Mouse (Mus musculus) limb, embryonic 15.5 days (tissue): Measurements from ENCODE around the gene Fam43a. TPM values are rescaled to one million over a fixed set of nuclear protein-coding genes. Genes with fewer than 3 reads are reported as not detected.
A peak's percentile ranks its signal among the peaks of the same experiment; 100 is the strongest.

Source experiments
- ATAC-seq: fragments of 200-750 bp; cut with Nextera tagmentation; 2 replicates; pipeline ENCODE4 v1.8.0; 2017; ENCODE audit warnings: low read depth, moderate TSS enrichment; ENCODE audit not compliant: insufficient number of reproducible peaks, low FRiP score, low TSS enrichment
- H3K27ac ChIP-seq: fragments of 300-500 bp; sonication (generic); 2 replicates; pipeline ENCODE4 v1.5.1; 2015; ENCODE audit warnings: moderate library complexity, mild to moderate bottlenecking, inconsistent platforms
- H3K27me3 ChIP-seq: fragments of 300-500 bp; sonication (generic); 2 replicates; pipeline ENCODE4 v1.6.1; 2015; ENCODE audit warnings: inconsistent platforms
- H3K36me3 ChIP-seq: fragments of 300-500 bp; sonication (generic); 2 replicates; pipeline ENCODE4 v1.6.1; 2015; ENCODE audit warnings: inconsistent platforms
- H3K4me1 ChIP-seq: fragments of 300-500 bp; sonication (generic); 2 replicates; pipeline ENCODE4 v1.6.1; 2015; ENCODE audit warnings: inconsistent platforms
- H3K4me2 ChIP-seq: fragments of 300-500 bp; sonication (generic); 2 replicates; pipeline ENCODE4 v1.6.1; 2015; ENCODE audit warnings: mild to moderate bottlenecking, inconsistent platforms
- H3K4me3 ChIP-seq: fragments of 300-500 bp; sonication (generic); 2 replicates; pipeline ENCODE4 v1.5.1; 2015; ENCODE audit warnings: mild to moderate bottlenecking, inconsistent platforms
- H3K9ac ChIP-seq: fragments of 300-500 bp; sonication (generic); 2 replicates; pipeline ENCODE4 v1.6.1; 2015; ENCODE audit warnings: inconsistent platforms
- H3K9me3 ChIP-seq: fragments of 300-500 bp; sonication (generic); 2 replicates; pipeline ENCODE4 v1.6.1; 2016; ENCODE audit warnings: inconsistent platforms
- whole genome bisulfite sequencing: fragments of 180-500 bp; shearing (Covaris S2); methylation state at CpG from one replicate; pipeline ENCODE4 v1.1.7; 2015; 5-methylcytosine and 5-hydroxymethylcytosine counted together
- polyA plus RNA-seq: library from polyadenylated mRNA; unstranded; fragments of >200 nt; fragmentation: Nextera tagmentation; extraction: Ambion mirVana; gene quantifications from 2 replicates; pipeline ENCODE4 v1.2.1, GENCODE M21; 2015

Gene Fam43a
- 23.2 and 25.6 TPM in 2 replicates for polyA plus RNA-seq

GRCm38 (mm10) chr16:30599491-30600268 is at the start of gene Fam43a:
Gene Fam43a (plus strand): TSS chr16:30599723.
- Histone ChIP-seq H3K4me1 (peaks cover 43% of the 10 kb centered on the region), H3K9me3 (no peaks in the 10 kb centered on the region), H3K36me3 (no peaks in the 10 kb centered on the region), H3K27me3 (peaks cover 45% of the 10 kb centered on the region), H3K27ac (peak within 1 kb of the TSS; percentile 85), H3K4me2 (peak within 1 kb of the TSS; percentile 94), H3K9ac (peak within 1 kb of the TSS; percentile 78), H3K4me3 (peak within 1 kb of the TSS; percentile 80)
- WGBS = under 1% methylated on average over 63 of the region's 63 CpGs
- ATAC-seq = peak; percentile 66; the same call in 1 of the 2 replicates

GRCm38 (mm10) chr16:30549966-30550747 is 49.4 kb upstream of the Fam43a start:
- H3K27ac ChIP-seq = 0 out of 2 replicates have a peak overlapping the region, but pooled peaks have one; percentile 58
- peaks cover 14% of the 10 kb centered on the region for H3K36me3 ChIP-seq
- H3K4me1 ChIP-seq = peaks cover 29% of the 10 kb centered on the region
- H3K9ac ChIP-seq = peak overlapping the region; percentile 82
- peak overlapping the region; percentile 64 for H3K4me3 ChIP-seq
- under 1% methylated on average over 53 of the region's 63 CpGs for WGBS
- no peaks in the 10 kb centered on the region for H3K9me3 ChIP-seq
- H3K4me2 ChIP-seq = peak overlapping the region; percentile 87
- H3K27me3 ChIP-seq = no peaks in the 10 kb centered on the region
- peak; percentile 77; the same call in 1 of the 2 replicates for ATAC-seq

GRCm38 (mm10) chr16:30550748-30551192 is 48.8 kb upstream of the Fam43a start, which contains the start of gene Tmem44:
Gene Tmem44 (minus strand): TSS chr16:30550842.
- peak within 1 kb of the TSS; percentile 87 for H3K4me2 ChIP-seq
- ATAC-seq = no peak
- H3K4me1 ChIP-seq = peaks cover 29% of the 10 kb centered on the region
- 4% methylated on average over 14 of the region's 14 CpGs for WGBS
- H3K4me3 ChIP-seq = peak within 1 kb of the TSS; percentile 64
- H3K36me3 ChIP-seq = peaks cover 18% of the 10 kb centered on the region
- no peaks in the 10 kb centered on the region for H3K9me3 ChIP-seq
- no peaks in the 10 kb centered on the region for H3K27me3 ChIP-seq
- 0 out of 2 replicates have a peak within 1 kb of the TSS, but pooled peaks have one; percentile 58 for H3K27ac ChIP-seq
- H3K9ac ChIP-seq = peak within 1 kb of the TSS; percentile 82

GRCm38 (mm10) chr16:30552621-30553338 is 46.7 kb upstream of the Fam43a start:
- H3K4me2 ChIP-seq = no peak overlapping the region
- H3K27me3 ChIP-seq = no peaks in the 10 kb centered on the region
- H3K27ac ChIP-seq = peak overlapping the region; percentile 80
- peak; percentile 62 for ATAC-seq
- peaks cover 8% of the 10 kb centered on the region for H3K36me3 ChIP-seq
- WGBS = 34% methylated on average over 11 of the region's 11 CpGs
- peaks cover 29% of the 10 kb centered on the region for H3K4me1 ChIP-seq
- no peak overlapping the region for H3K4me3 ChIP-seq
- H3K9me3 ChIP-seq = peaks cover 13% of the 10 kb centered on the region; the same call in 1 of the 2 replicates
- no peak overlapping the region for H3K9ac ChIP-seq

DNA sequence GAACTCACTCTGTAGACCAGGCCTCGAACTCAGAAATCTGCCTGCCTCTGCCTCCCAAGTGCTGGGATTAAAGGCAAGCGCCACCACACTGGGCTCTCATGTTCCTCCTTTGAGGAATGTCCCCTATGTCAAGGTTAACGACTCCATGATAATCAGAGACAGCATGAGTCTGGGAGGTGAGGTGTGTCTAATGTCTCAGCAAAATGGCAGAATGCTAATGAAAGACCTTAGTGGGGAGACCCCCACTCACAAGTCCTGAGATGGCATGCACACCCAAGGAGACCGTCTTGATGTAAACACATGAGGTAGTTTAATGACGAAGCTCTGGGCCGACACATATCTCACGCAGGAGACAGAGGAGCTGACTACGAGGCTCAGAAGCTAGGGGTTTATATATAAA is 45.4 kb upstream of the Fam43a start:
- Histone ChIP-seq H3K36me3 (peaks cover 19% of the 10 kb centered on the region), H3K27ac (no peak overlapping the region), H3K4me1 (peaks cover 24% of the 10 kb centered on the region), H3K27me3 (no peaks in the 10 kb centered on the region), H3K9me3 (peaks cover 13% of the 10 kb centered on the region; the same call in 1 of the 2 replicates), H3K9ac (no peak overlapping the region), H3K4me3 (no peak overlapping the region), H3K4me2 (no peak overlapping the region)
- 96% methylated on average over 8 of the region's 8 CpGs for WGBS
- ATAC-seq = no peak

DNA sequence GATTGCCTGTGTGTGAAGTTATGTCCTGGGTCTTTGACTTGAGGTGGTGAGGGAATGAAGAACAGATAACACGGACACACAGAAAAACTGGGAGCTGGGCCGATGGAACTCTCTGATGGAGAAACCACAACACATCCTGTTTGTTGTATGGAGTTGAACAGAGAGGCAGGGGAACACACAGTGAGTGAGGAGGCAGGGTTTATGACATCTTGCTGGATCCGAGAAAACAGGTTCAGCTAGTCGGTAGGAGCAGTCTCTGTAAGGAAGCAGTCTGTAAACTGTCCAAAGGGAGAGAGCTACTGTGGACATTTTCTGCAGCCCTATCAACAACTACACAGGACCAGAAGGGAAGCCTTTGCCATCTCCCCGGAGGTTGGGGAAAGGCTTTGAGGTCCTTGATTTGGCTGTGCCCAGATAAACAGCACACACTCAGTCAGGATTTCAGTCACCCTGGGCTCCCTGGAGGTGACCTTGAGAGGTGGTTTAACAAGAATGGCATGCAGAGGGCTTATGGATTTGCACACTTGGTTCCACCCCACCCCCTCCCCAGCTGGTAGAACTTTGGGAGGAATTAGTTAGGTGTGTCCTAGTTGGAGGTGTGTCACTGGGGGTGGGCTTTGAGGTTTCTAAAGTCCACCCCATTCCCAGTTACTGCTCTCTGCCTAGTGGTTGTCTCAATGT is 40.1 kb upstream of the Fam43a start:
- no peak overlapping the region for H3K4me2 ChIP-seq
- H3K9me3 ChIP-seq = peaks cover 13% of the 10 kb centered on the region; the same call in 1 of the 2 replicates
- peaks cover 70% of the 10 kb centered on the region for H3K36me3 ChIP-seq
- no peak overlapping the region for H3K27ac ChIP-seq
- no peaks in the 10 kb centered on the region for H3K4me1 ChIP-seq
- no peak for ATAC-seq
- no peaks in the 10 kb centered on the region for H3K27me3 ChIP-seq
- no peak overlapping the region for H3K4me3 ChIP-seq
- H3K9ac ChIP-seq = no peak overlapping the region
- 85% methylated on average over 5 of the region's 5 CpGs for WGBS

- H3K27me3 ChIP-seq = no peaks in the 10 kb centered on the region
- peaks cover 13% of the 10 kb centered on the region; the same call in 1 of the 2 replicates for H3K9me3 ChIP-seq
- H3K36me3 ChIP-seq = peaks cover 74% of the 10 kb centered on the region
- no peak overlapping the region for H3K4me2 ChIP-seq
- no peaks in the 10 kb centered on the region for H3K4me1 ChIP-seq
- no peak overlapping the region for H3K27ac ChIP-seq
- no peak overlapping the region for H3K9ac ChIP-seq
- no peak for ATAC-seq
- 92% methylated on average over 4 of the region's 4 CpGs for WGBS
- H3K4me3 ChIP-seq = no peak overlapping the region
Observed at GRCm38 (mm10) chr16:30560601-30561000, 38.9 kb upstream of the Fam43a start.

- H3K36me3 ChIP-seq = peaks cover 93% of the 10 kb centered on the region
- no peaks in the 10 kb centered on the region for H3K9me3 ChIP-seq
- H3K27ac ChIP-seq = no peak overlapping the region
- H3K27me3 ChIP-seq = no peaks in the 10 kb centered on the region
- WGBS = 92% methylated on average over 6 of the region's 6 CpGs
- no peak for ATAC-seq
- no peaks in the 10 kb centered on the region for H3K4me1 ChIP-seq
- no peak overlapping the region for H3K4me2 ChIP-seq
- H3K9ac ChIP-seq = no peak overlapping the region
- no peak overlapping the region for H3K4me3 ChIP-seq
Observed at GRCm38 (mm10) chr16:30565631-30566030, 33.9 kb upstream of the Fam43a start.

GRCm38 (mm10) chr16:30570173-30570572 is 29.4 kb upstream of the Fam43a start:
- H3K36me3 ChIP-seq = peaks cover 87% of the 10 kb centered on the region

GRCm38 (mm10) chr16:30571378-30571777 is 28.1 kb upstream of the Fam43a start:
- H3K4me2 ChIP-seq = no peak overlapping the region
- H3K4me3 ChIP-seq = no peak overlapping the region
- no peak overlapping the region for H3K9ac ChIP-seq
- H3K9me3 ChIP-seq = no peaks in the 10 kb centered on the region
- no peak for ATAC-seq
- H3K27ac ChIP-seq = no peak overlapping the region
- H3K4me1 ChIP-seq = no peaks in the 10 kb centered on the region
- no peaks in the 10 kb centered on the region for H3K27me3 ChIP-seq
- 91% methylated on average over 5 of the region's 5 CpGs for WGBS
- peaks cover 92% of the 10 kb centered on the region for H3K36me3 ChIP-seq

More at GRCm38 (mm10) chr16:30570173-30570572, 29.4 kb upstream of the Fam43a start:
- no peak overlapping the region for H3K4me3 ChIP-seq
- H3K27me3 ChIP-seq = no peaks in the 10 kb centered on the region
- no peaks in the 10 kb centered on the region for H3K9me3 ChIP-seq
- H3K9ac ChIP-seq = no peak overlapping the region
- no peaks in the 10 kb centered on the region for H3K4me1 ChIP-seq
- no peak overlapping the region for H3K27ac ChIP-seq
- no peak for ATAC-seq
- WGBS = 92% methylated on average over 4 of the region's 4 CpGs
- no peak overlapping the region for H3K4me2 ChIP-seq

DNA sequence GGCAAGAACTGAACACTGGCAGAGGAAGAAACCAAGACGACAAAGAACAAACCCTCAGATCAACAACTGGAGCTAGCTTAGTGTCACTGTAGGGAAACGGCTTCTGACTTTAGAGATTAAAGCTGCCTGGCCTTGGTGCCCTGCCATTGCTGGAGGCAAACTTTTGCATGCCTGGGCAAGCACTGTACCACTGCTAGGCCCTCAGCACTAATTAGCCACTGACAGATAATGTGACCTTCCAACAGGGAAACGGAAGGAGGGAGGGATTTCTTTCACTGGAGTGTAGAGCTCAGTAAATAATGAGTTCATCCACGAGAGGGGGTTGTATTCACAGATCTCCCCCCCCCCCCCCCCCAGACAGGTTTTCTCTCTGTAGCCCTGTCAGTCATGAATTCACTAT is 27.3 kb upstream of the Fam43a start:
- WGBS = 57% methylated on average over 4 of the region's 4 CpGs

More for the DNA sequence above, 27.3 kb upstream of the Fam43a start:
- Histone ChIP-seq H3K36me3 (peaks cover 92% of the 10 kb centered on the region), H3K9ac (no peak overlapping the region), H3K27me3 (no peaks in the 10 kb centered on the region), H3K4me3 (no peak overlapping the region), H3K9me3 (no peaks in the 10 kb centered on the region), H3K4me2 (no peak overlapping the region), H3K27ac (no peak overlapping the region), H3K4me1 (no peaks in the 10 kb centered on the region)
- ATAC-seq = no peak
